Mouse (Mus musculus): ENCODE measurements around the gene Ipmk.

DNA sequence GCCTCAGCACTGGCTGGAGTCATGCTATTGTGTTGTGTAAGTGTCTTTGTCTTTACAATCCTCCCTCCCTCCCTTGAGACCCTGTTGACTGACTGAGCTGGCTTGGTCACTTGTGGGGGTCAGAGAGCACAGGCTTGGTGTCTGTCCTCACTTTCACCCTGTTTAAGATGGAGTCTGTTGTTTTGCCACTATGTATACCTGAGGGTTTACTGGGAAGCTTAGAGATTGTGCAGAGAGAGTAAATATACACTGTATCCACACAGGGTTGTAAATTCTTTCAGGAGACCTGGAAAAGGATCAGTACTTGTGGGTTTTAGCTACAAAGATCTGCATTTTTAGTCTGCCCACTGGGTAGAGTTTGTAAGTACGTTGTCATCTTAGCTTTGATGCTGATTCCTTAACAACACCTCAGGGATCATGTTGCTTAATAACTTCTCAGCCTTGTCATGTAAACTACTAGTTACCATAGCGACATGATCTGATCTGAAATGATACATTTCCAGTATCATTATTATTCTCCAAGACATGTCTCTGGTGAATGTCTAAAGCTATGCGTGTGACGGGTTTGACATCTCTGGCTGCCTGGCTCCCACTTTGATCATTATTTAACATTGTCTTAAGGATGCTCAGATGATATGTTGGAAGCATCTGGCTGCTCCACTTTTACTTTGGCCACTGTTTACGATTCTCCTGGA lies 58.1 kb downstream of the Ipmk start:
- TF ChIP-seq POLR2A (IDR thresholded peaks at IDR 0.05; ENCODE audit: borderline replicate concordance, extremely low read depth, insufficient read depth, insufficient read length, poor library complexity, severe bottlenecking) (no peak), CTCF (IDR thresholded peaks at IDR 0.05; ENCODE audit: borderline replicate concordance, extremely low read depth, insufficient read depth, insufficient read length) (no peak)
